Mouse (Mus musculus): ENCODE results near the gene Fam53a. TPM values are rescaled to one million over a fixed set of nuclear protein-coding genes. Genes with fewer than 3 reads are reported as not detected.

The Fam53a gene
- polyA plus RNA-seq (2012; ENCODE audit: low replicate concordance) = 66.3 and 109 TPM in 2 replicates

GRCm38 (mm10) chr5:33629301-33629987 lies at the start of gene Fam53a, which contains the start of gene Gm9903:
Gene Fam53a (minus strand): TSS chr5:33629635.
Gene Gm9903 (plus strand): TSS chr5:33629925.

GRCm38 (mm10) chr5:33657787-33658663 lies 28.6 kb upstream of the Fam53a start, which contains the start of the genes Tacc3 and Tmem129:
Gene Tacc3 (plus strand): TSS chr5:33658128.
Gene Tmem129 (minus strand): TSS chr5:33658416.

DNA sequence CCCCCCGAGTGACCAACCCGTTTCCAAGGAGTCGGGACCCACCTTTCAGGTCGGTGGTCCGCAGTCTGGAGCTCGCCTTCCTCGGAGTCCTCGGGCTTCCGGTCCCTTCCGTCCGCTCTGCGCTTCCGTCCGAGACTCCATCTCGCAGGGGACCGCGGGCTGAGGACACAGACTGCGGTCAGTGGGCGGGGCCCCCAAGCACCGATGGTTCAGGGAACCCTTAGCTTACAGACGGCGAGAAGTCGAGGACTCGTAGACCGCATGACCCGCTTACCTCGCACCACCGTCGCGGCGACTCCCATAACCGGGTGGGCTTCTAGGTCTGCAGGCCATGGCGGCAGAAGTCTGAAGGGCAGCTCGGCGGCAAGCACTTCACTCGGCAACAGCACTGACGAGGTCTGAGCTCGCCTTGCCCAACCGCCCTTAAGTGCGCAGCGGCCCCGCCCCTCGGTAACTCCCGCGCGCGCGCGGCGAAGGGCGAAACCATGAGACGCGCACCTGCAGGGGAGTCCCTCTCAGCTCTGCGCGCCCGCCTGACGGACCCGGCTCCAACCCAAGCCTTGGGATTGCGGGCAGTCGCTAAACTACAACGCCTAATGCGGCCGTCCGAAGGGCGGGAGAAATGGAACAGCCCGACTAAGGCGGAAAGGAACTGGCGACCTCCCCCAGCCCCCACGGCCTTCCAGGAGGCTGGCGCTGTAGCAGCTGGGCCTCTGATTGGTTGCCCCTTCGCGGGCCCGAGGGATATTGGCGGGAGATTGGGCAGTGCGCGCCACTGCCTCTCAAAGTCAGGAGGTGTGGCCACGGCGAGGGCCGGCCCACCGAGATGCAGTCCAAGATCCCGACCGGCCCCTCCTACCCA lies 22.7 kb upstream of the Fam53a start, which contains the start of gene Slbp:
Gene Slbp (minus strand): TSS at position 654 of the 862 bp plus-strand sequence.

Other genes starting within 250 kb of the Fam53a start
- not detected in 2 replicates for gene Nkx1-1, start 195.7 kb downstream of the Fam53a start, polyA plus RNA-seq (2012; ENCODE audit: low replicate concordance)
- gene Gm9903, start 290 bp upstream of the Fam53a start, polyA plus RNA-seq (2012; ENCODE audit: low replicate concordance) = 0.12 TPM in 1 of 2 replicates, not detected in the other
- 78.4 and 87.1 TPM in 2 replicates for gene Slbp, start 22.9 kb upstream of the Fam53a start, polyA plus RNA-seq (2012; ENCODE audit: low replicate concordance)
- 8.8 and 15.4 TPM in 2 replicates for gene Tacc3, start 28.5 kb upstream of the Fam53a start, polyA plus RNA-seq (2012; ENCODE audit: low replicate concordance)
- gene Tmem129, start 28.8 kb upstream of the Fam53a start, polyA plus RNA-seq (2012; ENCODE audit: low replicate concordance) = 7.5 and 13.1 TPM in 2 replicates
- gene Fgfr3, start 92.0 kb upstream of the Fam53a start, polyA plus RNA-seq (2012; ENCODE audit: low replicate concordance) = 0.22 and 0.28 TPM in 2 replicates
- 35.6 and 38.7 TPM in 2 replicates for gene Letm1, start 153.2 kb upstream of the Fam53a start, polyA plus RNA-seq (2012; ENCODE audit: low replicate concordance)
- gene Nsd2, start 191.1 kb upstream of the Fam53a start, polyA plus RNA-seq (2012; ENCODE audit: low replicate concordance) = 2.6 and 5.2 TPM in 2 replicates

Measured in hematopoietic multipotent progenitor cell, adult 10-12 weeks (in vitro differentiated cells).